Mouse (Mus musculus): ENCODE measurements at regions not wholly inside any gene's neighbourhood (a gene's known extent, or its start where the extent isn't known, plus 50 kb on each side); places are given as distances from the start of the nearest gene placed in this dataset.

GRCm38 (mm10) chr5:121078531-121078930 lies 68.6 kb upstream of the Rph3a start:
- ATAC-seq (replicated peaks in 1 of 2; ENCODE audit: insufficient read depth in 1 of 2, low FRiP score in 2 of 2, low TSS enrichment in 1 of 2, low read depth in 1 of 2, poor library complexity in 2 of 2, severe bottlenecking in 2 of 2) = peak; percentile 37 to 48; a peak in 2 of 4 replicates

GRCm38 (mm10) chr5:121076741-121077140 lies 66.8 kb upstream of the Rph3a start:
- ATAC-seq (replicated peaks in 1 of 2; ENCODE audit: insufficient read depth in 1 of 2, low FRiP score in 2 of 2, low TSS enrichment in 1 of 2, low read depth in 1 of 2, poor library complexity in 2 of 2, severe bottlenecking in 2 of 2) = no peak

GRCm38 (mm10) chr5:121068821-121069220 lies 58.9 kb upstream of the Rph3a start:
- no peak for ATAC-seq (replicated peaks in 1 of 2; ENCODE audit: insufficient read depth in 1 of 2, low FRiP score in 2 of 2, low TSS enrichment in 1 of 2, low read depth in 1 of 2, poor library complexity in 2 of 2, severe bottlenecking in 2 of 2)

- no peak for ATAC-seq (replicated peaks in 1 of 2; ENCODE audit: insufficient read depth in 1 of 2, low FRiP score in 2 of 2, low TSS enrichment in 1 of 2, low read depth in 1 of 2, poor library complexity in 2 of 2, severe bottlenecking in 2 of 2)
Observed at GRCm38 (mm10) chr5:121064721-121065120, 54.8 kb upstream of the Rph3a start.

DNA sequence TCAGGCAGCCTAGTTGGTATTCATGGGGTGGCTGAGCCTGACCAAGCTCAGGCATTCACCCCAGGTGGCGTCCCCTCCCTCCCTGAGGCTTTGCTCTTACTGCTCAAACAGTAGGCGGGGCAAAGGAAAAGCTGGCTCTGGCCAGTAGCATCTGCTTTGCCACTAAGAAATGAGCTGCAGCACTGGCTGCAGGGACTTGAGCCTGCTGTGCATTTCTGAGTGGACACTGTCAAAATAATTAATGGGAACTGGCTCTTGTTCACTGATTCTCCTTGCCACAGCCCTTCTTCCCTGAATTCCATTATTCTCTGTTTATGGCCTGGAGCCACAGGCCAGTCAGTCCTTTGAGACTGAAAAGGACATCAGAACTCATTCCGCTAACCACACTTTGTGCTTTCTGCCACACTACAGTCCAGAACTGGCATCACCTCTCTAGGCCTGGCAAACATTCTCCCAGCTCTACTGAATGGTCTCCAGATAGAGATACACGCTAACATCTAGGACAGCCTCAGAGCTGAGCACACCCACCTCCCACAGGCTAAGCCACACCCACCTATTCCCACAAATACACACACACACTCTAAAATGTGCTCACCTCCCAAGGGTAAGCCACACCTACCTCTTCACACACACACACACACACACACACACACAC lies 53.2 kb upstream of the Rph3a start:
- no peak for ATAC-seq (replicated peaks in 1 of 2; ENCODE audit: insufficient read depth in 1 of 2, low FRiP score in 2 of 2, low TSS enrichment in 1 of 2, low read depth in 1 of 2, poor library complexity in 2 of 2, severe bottlenecking in 2 of 2)

- ATAC-seq (replicated peaks in 1 of 2; ENCODE audit: insufficient read depth in 1 of 2, low FRiP score in 2 of 2, low TSS enrichment in 1 of 2, low read depth in 1 of 2, poor library complexity in 2 of 2, severe bottlenecking in 2 of 2) = no peak
Observed at GRCm38 (mm10) chr5:121061688-121062087, 51.8 kb upstream of the Rph3a start.
